Mouse (Mus musculus) lung, embryonic 14.5 days (tissue): ENCODE measurements around the gene Bpifb5. TPM values are rescaled to one million over a fixed set of nuclear protein-coding genes. Genes with fewer than 3 reads are reported as not detected.
"Not testable (repeated sequence)": the region's sequence is repeated elsewhere in the genome, so short reads cannot be mapped to it uniquely, and the experiment has no call there.

Source experiments
- ATAC-seq: fragments of 200-750 bp; cut with Nextera tagmentation; 2 replicates; pipeline ENCODE4 v1.8.0; 2017; ENCODE audit warnings: mild to moderate bottlenecking, moderate TSS enrichment, moderate library complexity; ENCODE audit not compliant: insufficient read depth
- DNase-seq: peaks from one replicate; pipeline ENCODE4 v3.0.0-alpha.2; 2015
- H3K27ac ChIP-seq: fragments of 300-500 bp; sonication (generic); 2 replicates; pipeline ENCODE4 v1.5.1; 2014; ENCODE audit warnings: low read depth, mild to moderate bottlenecking, moderate library complexity
- H3K27me3 ChIP-seq: fragments of 300-500 bp; sonication (generic); 2 replicates; pipeline ENCODE4 v1.6.1; 2014; ENCODE audit warnings: low read length, control low read depth; ENCODE audit not compliant: insufficient read depth
- H3K36me3 ChIP-seq: fragments of 300-500 bp; sonication (generic); 2 replicates; pipeline ENCODE4 v1.6.1; 2014; ENCODE audit warnings: control low read depth; ENCODE audit not compliant: insufficient read depth
- H3K4me1 ChIP-seq: fragments of 300-500 bp; sonication (generic); 2 replicates; pipeline ENCODE4 v1.6.1; 2014; ENCODE audit warnings: antibody characterized with exemption, control low read depth; ENCODE audit not compliant: insufficient read depth
- H3K4me2 ChIP-seq: fragments of 300-500 bp; sonication (generic); 2 replicates; pipeline ENCODE4 v1.6.1; 2014; ENCODE audit warnings: mild to moderate bottlenecking
- H3K4me3 ChIP-seq: fragments of 300-500 bp; sonication (generic); 2 replicates; pipeline ENCODE4 v1.5.1; 2014; ENCODE audit warnings: low read depth, low read length
- H3K9ac ChIP-seq: fragments of 300-500 bp; sonication (generic); 2 replicates; pipeline ENCODE4 v1.6.1; 2014
- H3K9me3 ChIP-seq: fragments of 300-500 bp; sonication (generic); 2 replicates; pipeline ENCODE4 v1.6.1; 2016; ENCODE audit warnings: low read depth, low read length, control low read depth
- CTCF ChIP-seq: IDR thresholded peaks from 2 replicates; pipeline ENCODE4 v1.5.1; 2016; ENCODE audit warnings: antibody characterized with exemption, low read depth
- WGBS: fragments of 180-500 bp; shearing (Covaris S2); extraction: QIAGEN DNeasy Blood & Tissue Kit; methylation state at CpG from one replicate; pipeline ENCODE4 v1.1.7; 2014; 5-methylcytosine and 5-hydroxymethylcytosine counted together
- polyA plus RNA-seq: library from polyadenylated mRNA; unstranded; fragments of >200 nt; fragmentation: Nextera tagmentation; extraction: Ambion mirVana; gene quantifications from 2 replicates; pipeline ENCODE4 v1.2.1, GENCODE M21; 2014

Gene Bpifb5
- polyA plus RNA-seq = 1.4 and 2.0 TPM in 2 replicates

DNA sequence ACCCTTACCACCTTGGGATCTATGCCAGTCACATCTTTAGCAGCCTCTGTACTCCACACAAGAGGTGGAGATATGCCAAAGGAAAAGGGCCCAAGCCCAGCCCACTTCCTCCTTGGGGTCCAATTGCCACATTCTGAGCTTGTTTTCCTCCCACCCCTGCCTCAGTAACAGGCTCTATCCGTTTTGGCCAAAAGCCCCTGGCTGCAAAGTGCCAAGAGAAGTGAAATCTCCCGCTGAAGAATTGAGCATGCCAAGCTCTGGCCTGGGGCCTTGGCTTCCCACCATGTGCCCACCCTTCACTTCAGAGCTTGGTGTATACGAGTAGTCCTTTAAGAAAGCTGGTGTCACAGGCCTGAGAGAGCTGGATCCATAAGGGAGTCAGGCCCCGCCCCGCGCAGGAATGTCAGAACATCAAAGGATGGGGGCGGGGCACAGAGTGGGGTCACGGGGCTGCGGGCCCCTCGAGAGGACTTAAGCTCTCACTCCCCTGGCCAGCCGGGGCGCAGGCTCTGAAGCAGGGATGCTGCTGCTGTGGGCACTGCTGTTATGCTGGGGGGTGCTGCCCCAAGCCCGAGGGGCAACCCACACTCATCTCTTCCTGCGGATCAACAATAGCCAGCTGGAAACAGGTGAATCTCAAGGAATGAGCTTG lies at the start of gene Bpifb5:
Gene Bpifb5, plus strand, starts transcription at position 478 of the 652 bp plus-strand sequence.
- no peak for TF ChIP-seq CTCF
- Histone ChIP-seq H3K4me2 (peak within 1 kb of the TSS; percentile 41), H3K4me3 (no peak within 1 kb of the TSS), H3K4me1 (0 out of 2 replicates have a peak, but pooled peaks cover 10% of the 10 kb centered on the region), H3K27ac (peak within 1 kb of the TSS; percentile 54; the same call in 1 of the 2 replicates), H3K27me3 (no peaks in the 10 kb centered on the region), H3K9me3 (no peaks in the 10 kb centered on the region), H3K9ac (no peak within 1 kb of the TSS), H3K36me3 (no peaks in the 10 kb centered on the region)
- 1% methylated on average over 14 of the region's 14 CpGs for WGBS
- peak; percentile 73 for ATAC-seq
- peak; percentile 73 for DNase-seq

GRCm38 (mm10) chr2:154181900-154182299 lies 41.6 kb upstream of the Bpifb5 start:
- not testable (repeated sequence) for H3K4me2 ChIP-seq, H3K9me3 ChIP-seq, H3K9ac ChIP-seq, H3K27ac ChIP-seq, H3K4me1 ChIP-seq, H3K27me3 ChIP-seq, H3K36me3 ChIP-seq, DNase-seq, ATAC-seq, H3K4me3 ChIP-seq
- 81% methylated on average over 7 of the region's 7 CpGs for WGBS

GRCm38 (mm10) chr2:154183061-154183460 lies 40.5 kb upstream of the Bpifb5 start:
- ATAC-seq, H3K4me3 ChIP-seq, H3K36me3 ChIP-seq, H3K9me3 ChIP-seq, H3K4me2 ChIP-seq, H3K9ac ChIP-seq, H3K27me3 ChIP-seq, H3K27ac ChIP-seq, DNase-seq, H3K4me1 ChIP-seq: not testable (repeated sequence)
- 57% methylated on average over 4 of the region's 4 CpGs for WGBS

- peak; percentile 71 for DNase-seq
These were observed 38.2 kb upstream of the Bpifb5 start for GRCm38 (mm10) chr2:154185319-154185718.

GRCm38 (mm10) chr2:154185748-154186147 lies 37.8 kb upstream of the Bpifb5 start:
- Histone ChIP-seq H3K36me3 (no peaks in the 10 kb centered on the region), H3K27ac (peak overlapping the region; percentile 72), H3K4me1 (no peaks in the 10 kb centered on the region), H3K9ac (no peak overlapping the region), H3K27me3 (no peaks in the 10 kb centered on the region), H3K9me3 (no peaks in the 10 kb centered on the region), H3K4me2 (no peak overlapping the region), H3K4me3 (no peak overlapping the region)
- DNase-seq = peak; percentile 32
- peak; percentile 65 for ATAC-seq
- WGBS = 57% methylated on average over 3 of the region's 3 CpGs
- TF ChIP-seq CTCF = no peak

More at GRCm38 (mm10) chr2:154185319-154185718, 38.2 kb upstream of the Bpifb5 start:
- no peak for TF ChIP-seq CTCF
- H3K4me3 ChIP-seq = no peak overlapping the region
- no peak overlapping the region for H3K4me2 ChIP-seq
- WGBS = 57% methylated on average over 6 of the region's 6 CpGs
- peak; percentile 70; the same call in 1 of the 2 replicates for ATAC-seq
- no peaks in the 10 kb centered on the region for H3K36me3 ChIP-seq
- H3K4me1 ChIP-seq = no peaks in the 10 kb centered on the region
- no peak overlapping the region for H3K9ac ChIP-seq
- H3K9me3 ChIP-seq = no peaks in the 10 kb centered on the region
- peak overlapping the region; percentile 72 for H3K27ac ChIP-seq
- no peaks in the 10 kb centered on the region for H3K27me3 ChIP-seq

- Histone ChIP-seq H3K4me3 (no peak overlapping the region), H3K9ac (no peak overlapping the region), H3K27me3 (no peaks in the 10 kb centered on the region), H3K4me1 (no peaks in the 10 kb centered on the region), H3K9me3 (no peaks in the 10 kb centered on the region), H3K4me2 (no peak overlapping the region), H3K36me3 (no peaks in the 10 kb centered on the region), H3K27ac (no peak overlapping the region)
- WGBS = 34% methylated on average over 5 of the region's 5 CpGs
- DNase-seq (peak; percentile 35), ATAC-seq (no peak)
- peak; percentile 48 for TF ChIP-seq CTCF
These were observed 36.1 kb upstream of the Bpifb5 start for GRCm38 (mm10) chr2:154187468-154187867.

DNA sequence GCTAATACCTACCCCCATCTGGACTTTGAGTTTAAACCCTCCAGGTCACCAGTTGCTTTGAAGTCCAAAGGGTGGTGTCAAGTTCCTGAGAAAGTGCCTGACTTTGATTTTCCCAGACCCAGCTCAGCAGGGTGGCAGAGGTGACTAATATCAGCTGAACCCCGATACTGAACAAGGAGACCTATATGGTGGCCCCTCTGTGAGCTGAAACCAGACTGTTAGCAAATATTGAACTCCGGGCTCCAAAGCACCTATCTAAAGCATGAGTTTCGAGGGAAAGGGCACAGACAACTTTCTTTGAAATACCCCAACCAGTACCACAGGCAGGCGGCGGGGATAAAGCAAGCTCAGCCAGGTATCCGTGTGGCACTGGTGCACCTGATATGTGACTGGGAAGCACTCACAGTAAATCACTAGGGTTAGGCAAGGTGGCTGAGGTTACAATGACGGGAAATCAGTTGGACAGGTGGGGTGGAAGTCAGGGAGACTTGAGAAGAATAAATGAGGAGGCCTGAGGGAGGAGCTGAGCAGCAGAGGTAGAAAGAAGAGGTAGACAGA lies 33.6 kb upstream of the Bpifb5 start:
- Histone ChIP-seq H3K9me3 (no peaks in the 10 kb centered on the region), H3K4me1 (no peaks in the 10 kb centered on the region), H3K4me3 (no peak overlapping the region), H3K27me3 (no peaks in the 10 kb centered on the region), H3K9ac (no peak overlapping the region), H3K27ac (no peak overlapping the region), H3K36me3 (no peaks in the 10 kb centered on the region), H3K4me2 (no peak overlapping the region)
- DNase-seq (no peak), ATAC-seq (no peak)
- no peak for TF ChIP-seq CTCF
- WGBS = 55% methylated on average over 7 of the region's 7 CpGs
